Mouse (Mus musculus) mouse embryonic stem cell (cell line): ENCODE data around the gene Znrf4.
"Not testable (repeated sequence)": the region's sequence is repeated elsewhere in the genome, so short reads cannot be mapped to it uniquely, and the experiment has no call there.

Experiments used
- in situ Hi-C, 2 experiments: fragments of 300-500 bp; cut with MboI; formaldehyde crosslinking; loops; 1 replicate in 1 of 2; 3 replicates in 1 of 2; pipeline ENCODE4 v1.14.3; 2019 to 2020; ENCODE audit warnings: low sequenced_read_pairs in 2 of 2, low pct_unique_long_range_greater_than_20kb in 1 of 2, mixed read lengths in 1 of 2; ENCODE audit not compliant: unreplicated experiment in 1 of 2

Gene Znrf4

DNA sequence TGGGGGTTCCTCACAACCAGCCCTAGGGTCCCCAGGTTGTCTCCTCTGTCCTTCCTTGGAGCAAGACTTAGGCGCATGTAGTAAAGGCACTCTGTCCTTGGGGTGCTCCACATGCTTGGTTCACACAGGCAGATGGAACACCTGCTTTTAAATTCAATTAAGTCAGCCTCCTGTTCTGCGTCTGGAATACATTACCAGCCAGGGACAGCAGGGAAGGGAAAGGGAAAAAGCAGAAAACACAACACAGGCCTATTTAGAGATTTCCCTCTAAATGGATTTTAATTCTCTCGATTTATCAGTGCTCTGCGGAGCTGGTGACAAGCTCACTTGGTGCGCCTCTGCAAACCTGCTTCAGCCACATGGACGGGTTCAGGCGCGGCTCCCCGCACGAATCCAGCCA, 6.8 kb downstream of the Znrf4 start:
- in situ Hi-C loops = no loop called here

- in situ Hi-C loops = no loop called here
Measured at GRCm38 (mm10) chr17:56502526-56502925, 9.7 kb downstream of the Znrf4 start.

DNA sequence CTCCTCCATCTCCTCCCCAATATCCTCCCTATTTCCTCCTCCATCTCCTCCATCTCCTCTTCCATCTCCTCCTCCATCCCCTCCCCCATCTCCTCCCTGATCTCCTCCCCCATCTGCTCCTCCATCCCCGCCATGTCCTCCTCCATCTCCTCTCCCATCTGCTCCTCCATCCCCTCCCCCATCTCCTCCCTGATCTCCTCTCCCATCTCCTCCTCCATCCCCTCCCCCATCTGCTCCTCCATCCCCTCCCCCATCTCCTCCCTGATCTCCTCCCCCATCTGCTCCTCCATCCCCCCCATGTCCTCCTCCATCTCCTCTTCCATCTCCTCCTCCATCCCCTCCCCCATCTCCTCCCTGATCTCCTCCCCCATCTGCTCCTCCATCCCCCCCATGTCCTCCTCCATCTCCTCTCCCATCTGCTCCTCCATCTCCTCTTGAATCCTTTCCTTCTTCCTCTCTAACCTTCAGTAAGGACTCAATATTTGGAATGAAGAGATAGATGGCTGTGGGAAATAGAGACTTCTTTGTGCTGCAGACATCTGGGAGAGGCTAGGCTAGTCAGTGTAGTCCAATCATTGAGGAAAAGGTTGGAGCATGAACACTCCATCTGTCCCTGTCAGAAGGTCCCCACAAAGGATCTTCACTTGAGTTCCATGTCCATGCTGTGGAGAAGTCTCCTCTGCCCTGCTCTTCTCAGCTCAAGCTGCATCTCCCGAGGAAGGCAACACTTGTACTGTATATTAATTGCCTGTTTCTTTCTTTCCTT, 10.4 kb downstream of the Znrf4 start:
- in situ Hi-C loops = not testable (repeated sequence)

DNA sequence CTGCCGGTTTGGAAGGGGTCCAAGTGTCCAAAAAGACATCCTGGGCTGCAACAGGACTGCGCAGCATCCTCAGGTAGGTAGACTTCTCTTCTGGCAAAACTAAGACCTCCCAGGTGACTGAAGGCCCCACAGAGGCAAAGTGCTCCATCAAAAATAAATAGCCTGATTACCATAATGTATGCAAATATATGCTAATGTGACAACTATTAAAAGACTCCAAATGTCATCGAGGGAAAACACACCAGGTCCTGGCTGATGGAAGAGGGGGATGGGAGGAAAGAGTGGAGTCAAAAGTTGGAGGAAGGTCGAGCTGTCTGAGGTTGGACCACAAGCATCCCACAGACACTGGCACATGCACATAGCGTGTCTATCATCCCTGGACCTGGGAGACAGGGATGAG, 13.0 kb downstream of the Znrf4 start:
- in situ Hi-C loops = no loop called here

DNA sequence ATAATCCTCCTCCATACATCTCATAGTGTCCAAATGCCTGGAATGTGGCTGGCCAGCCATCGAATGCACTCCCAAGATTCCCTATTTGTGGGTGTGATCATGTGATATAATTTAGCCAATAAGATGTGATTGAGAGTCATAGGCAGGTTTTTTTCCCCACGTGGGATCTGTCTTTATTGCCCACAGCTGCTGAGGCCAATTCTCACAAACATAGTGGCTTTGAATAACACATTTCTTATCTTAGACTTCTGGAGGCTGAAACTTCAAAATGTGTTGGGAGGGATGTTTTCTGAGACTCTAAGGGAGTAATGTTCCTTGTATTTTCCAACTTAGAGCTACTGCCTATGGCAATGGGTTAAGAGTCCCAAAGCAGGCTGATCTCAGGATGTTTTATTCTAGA, 17.8 kb downstream of the Znrf4 start:
- in situ Hi-C loops = no loop called here

- in situ Hi-C loops = no loop called here
Measured at GRCm38 (mm10) chr17:56493841-56494240, 18.4 kb downstream of the Znrf4 start.

DNA sequence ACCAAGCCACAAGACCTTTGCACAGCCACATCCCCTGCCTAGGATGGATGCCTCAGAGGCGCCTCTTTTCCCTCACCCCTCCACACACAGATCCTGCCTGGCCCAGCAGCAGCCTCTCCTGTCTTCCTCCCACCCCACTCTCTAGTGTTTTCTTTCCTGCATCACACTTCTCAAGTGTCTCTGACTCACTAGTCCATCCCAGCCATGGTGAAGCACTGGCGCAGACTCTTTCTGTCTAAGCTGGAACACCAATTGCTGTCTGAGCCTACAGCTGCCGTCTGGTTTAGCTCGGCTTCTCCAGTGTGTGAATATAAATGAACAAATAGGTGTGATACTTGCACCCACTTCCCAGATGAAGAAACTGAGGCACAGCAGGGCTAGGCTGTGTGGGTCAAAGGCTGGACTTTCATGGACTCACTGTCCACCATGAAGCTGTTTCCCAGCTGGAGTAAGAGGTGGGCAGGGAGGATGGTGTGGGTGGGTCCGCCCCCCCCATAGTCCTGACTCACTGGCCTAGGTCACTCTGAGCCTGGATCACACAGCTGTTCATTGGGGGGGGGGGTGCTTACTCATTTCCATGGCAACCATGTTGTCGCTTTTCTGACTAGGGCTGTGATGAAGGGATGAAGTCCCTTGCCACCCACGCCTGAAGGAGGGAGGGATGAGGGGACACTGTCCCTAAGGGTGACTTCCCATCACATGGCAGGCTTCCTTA, 21.6 kb downstream of the Znrf4 start:
- in situ Hi-C loops = no loop called here

DNA sequence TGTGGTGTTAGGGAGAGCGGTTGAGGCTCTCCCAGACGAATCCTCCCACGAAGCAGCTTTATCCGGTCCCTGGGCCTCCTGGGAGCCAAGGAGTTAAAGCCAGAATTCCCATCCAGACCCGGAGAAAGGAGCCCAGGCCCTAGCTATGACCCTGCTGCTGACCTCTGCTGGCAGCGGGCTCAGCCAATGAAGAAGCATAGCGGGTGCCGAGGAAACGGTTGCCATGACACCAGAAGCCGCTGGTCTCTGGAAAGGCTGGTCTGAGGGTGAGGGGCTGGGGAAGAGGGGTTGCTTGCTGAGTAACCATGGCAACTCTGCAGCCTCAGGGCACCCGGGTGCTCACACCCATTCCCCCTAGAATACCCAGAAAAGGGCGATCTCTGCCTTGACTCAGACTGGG, 24.2 kb downstream of the Znrf4 start:
- in situ Hi-C loops = no loop called here

- in situ Hi-C loops = no loop called here
Measured at GRCm38 (mm10) chr17:56487441-56487888, 24.8 kb downstream of the Znrf4 start.

DNA sequence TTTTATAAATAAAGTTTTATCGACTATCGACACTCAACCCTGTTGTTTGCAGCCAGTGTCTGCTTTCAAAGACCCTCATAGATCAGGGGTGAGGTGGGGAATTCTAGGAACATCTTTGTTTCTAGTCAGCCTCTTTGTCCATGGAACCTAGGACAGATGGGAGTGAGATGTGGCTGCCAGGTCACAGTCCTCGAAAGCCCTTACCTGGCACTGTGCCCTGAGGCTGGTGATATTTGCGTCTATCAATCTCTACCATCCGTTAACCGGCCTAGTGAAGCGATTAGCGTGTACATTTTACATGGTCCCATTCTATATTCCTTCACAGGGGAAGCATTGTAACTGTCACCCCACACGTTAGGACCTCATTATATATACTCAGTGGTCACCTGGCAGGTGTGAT, 26.3 kb downstream of the Znrf4 start:
- in situ Hi-C loops = no loop called here

DNA sequence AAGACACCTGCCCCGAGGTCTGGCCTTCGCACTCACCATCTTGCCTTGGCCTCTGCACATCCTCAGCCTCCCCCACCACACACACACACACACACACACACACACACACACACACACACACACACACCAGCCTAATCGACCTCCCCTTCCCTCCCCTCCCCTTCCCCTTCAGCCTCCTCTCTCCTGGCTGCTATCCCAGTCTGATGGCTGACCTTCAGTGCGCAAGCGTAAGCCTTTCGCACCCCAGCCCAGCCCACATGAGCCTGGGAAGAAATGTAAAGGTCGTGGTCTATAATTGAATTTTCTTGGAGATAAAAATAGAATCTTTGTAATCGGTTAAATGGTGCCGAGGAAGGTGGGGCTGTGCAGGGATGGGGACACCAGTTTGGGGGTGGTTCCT, 27.1 kb downstream of the Znrf4 start:
- in situ Hi-C loops = no loop called here

DNA sequence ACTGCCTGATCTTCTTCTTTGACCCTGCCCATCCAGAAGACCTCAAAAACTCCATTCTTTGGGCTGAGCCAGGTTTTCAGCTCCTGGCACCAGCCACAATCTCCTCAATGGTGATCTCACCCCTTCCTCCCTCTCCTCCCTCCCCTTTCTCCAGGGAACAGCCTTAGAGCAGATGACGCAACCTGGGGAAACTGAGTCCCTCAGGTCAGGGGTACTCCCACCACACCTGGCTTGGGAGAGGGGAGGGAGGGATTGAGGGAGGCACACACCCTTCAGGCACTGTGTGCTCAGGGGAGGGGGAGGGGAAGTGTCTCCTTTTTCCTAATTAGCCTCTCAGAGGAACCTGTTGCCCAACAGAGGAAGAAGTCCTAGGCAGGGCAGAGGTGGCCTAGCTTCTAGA, 29.6 kb downstream of the Znrf4 start:
- in situ Hi-C loops = no loop called here

GRCm38 (mm10) chr17:56479358-56479757, 32.9 kb downstream of the Znrf4 start:
- in situ Hi-C loops = no loop called here

DNA sequence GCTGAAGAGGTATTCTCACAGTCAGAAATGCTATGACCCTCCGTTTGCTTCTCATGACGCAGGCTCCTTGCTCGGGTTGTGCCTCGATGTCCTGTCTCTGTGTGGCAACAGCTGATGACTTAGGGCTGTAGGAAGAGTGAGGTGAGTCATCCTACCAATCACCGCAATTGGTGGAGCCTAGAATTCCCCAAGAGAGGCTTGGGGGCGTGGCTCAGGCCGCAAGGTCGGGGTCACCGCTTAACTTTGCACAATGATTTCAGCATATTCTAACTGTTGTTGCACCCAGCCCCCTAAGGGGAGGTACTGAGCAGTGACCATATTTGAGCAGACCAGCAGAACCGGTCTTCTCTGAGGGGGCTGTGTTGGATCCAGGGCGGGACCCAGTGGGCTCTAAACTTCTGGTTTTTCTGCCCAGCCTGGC, 34.0 kb downstream of the Znrf4 start:
- in situ Hi-C loops = no loop called here

DNA sequence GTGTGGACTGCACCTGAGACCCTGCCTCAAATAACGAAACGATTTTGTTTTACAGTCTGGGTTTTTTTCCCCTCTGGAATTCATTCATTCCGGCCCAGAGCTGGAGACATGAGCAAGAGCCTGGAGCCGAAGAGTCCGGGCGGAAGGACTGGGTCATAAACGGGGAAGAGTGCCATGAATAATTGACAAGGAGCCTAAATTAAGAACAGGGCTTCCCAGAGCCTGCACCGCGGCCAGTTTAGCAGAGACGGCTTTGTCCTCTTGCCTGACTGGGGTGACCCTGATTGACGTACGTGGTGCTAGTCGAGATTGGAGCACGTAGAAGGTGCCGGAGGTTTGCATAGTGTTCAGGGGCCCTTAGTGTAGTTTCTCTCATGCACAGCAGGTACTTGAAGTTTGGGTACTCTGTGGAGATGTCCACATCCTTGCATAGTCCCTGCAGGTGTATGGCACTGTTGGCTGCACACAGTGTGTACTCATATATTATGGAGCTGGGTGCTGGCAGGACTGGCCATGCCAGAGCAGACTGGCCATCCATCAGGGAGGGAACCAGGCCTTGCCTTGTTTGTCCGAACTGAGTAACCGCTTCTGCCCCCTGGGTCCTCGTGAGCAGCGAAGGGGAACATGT, 34.9 kb downstream of the Znrf4 start:
- in situ Hi-C loops = no loop called here

- in situ Hi-C loops = no loop called here
Measured at GRCm38 (mm10) chr17:56476402-56476752, 35.9 kb downstream of the Znrf4 start, which contains the start of gene Ptprs. Ptprs (minus strand) TSS chr17:56476483.

- in situ Hi-C loops = no loop called here
Measured at GRCm38 (mm10) chr17:56475584-56476401, 36.4 kb downstream of the Znrf4 start.

GRCm38 (mm10) chr17:56474831-56475581, 37.2 kb downstream of the Znrf4 start:
- in situ Hi-C loops = no loop called here
